Mouse (Mus musculus): ENCODE results near the gene Riox1. TPM values are rescaled to one million over a fixed set of nuclear protein-coding genes. Genes with fewer than 3 reads are reported as not detected.

Riox1 gene
- total and polyA plus RNA-seq, 2 experiments from 2014 or later, result 12.6 to 25.3 TPM

DNA sequence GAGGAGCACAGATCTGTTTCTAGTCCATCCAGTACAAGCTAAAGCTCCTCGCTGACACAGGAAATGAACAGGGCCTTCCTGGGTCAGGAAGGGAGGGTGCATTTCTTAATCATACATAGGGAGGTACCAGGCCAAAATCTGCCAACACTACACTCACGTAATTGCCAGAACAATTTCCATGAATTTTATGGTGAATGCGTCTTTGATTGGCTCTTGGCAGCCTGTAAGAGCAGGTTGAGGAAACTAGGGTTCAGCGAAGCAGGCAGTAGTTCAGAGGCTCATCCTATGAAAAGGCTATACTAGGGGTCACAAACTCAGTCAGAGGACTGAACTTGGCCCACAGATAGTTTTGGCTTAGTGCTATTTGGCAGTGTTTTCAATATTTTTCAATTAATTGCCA, 10.4 kb upstream of the Riox1 start:
- H3K9me3 ChIP-seq (ENCODE audit: low read length), result no peaks in the 10 kb centered on the region
- H3K36me3 ChIP-seq (ENCODE audit: insufficient read depth, low read length), result no peaks in the 10 kb centered on the region
- DNase-seq (ENCODE audit: low spot score) (no peak), ATAC-seq (ENCODE audit: low FRiP score) (no peak)
- H3K4me2 ChIP-seq (ENCODE audit: low read depth, low read length, poor library complexity, severe bottlenecking), result no peak overlapping the region
- 41% methylated on average over 4 of the region's 4 CpGs for WGBS
- no peak overlapping the region for H3K27ac ChIP-seq (ENCODE audit: low read depth, low read length)
- no peak for TF ChIP-seq CTCF (IDR thresholded peaks at IDR 0.05)
- no peaks in the 10 kb centered on the region for H3K27me3 ChIP-seq (ENCODE audit: insufficient read depth, low read length)
- H3K4me1 ChIP-seq (ENCODE audit: insufficient read depth, low read length), result no peaks in the 10 kb centered on the region
- H3K4me3 ChIP-seq (ENCODE audit: low read depth, low read length), result no peak overlapping the region
- H3K9ac ChIP-seq (replicated peaks; ENCODE audit: low read length, poor library complexity, severe bottlenecking), result no peak overlapping the region

DNA sequence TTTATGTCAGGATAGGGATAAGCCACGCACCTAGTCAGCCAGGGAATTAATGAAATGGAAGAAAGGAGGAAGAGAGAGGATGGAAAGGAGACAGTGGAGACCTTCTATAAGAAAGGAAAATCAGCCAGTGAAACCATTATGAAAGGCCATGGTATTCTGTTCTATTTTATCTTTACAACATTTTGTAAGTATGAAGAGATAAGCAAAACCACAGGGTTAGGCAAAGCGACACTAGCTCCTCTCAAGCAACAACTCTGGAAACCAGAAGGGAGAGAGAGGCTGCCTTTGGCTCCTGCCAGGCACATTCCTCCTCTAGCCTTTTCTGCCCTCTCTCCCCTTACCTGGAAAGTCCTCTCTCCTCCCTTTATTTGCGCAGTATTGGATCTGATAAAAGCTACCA, 8.5 kb upstream of the Riox1 start:
- no peak overlapping the region for H3K9ac ChIP-seq (replicated peaks; ENCODE audit: low read length, poor library complexity, severe bottlenecking)

DNA sequence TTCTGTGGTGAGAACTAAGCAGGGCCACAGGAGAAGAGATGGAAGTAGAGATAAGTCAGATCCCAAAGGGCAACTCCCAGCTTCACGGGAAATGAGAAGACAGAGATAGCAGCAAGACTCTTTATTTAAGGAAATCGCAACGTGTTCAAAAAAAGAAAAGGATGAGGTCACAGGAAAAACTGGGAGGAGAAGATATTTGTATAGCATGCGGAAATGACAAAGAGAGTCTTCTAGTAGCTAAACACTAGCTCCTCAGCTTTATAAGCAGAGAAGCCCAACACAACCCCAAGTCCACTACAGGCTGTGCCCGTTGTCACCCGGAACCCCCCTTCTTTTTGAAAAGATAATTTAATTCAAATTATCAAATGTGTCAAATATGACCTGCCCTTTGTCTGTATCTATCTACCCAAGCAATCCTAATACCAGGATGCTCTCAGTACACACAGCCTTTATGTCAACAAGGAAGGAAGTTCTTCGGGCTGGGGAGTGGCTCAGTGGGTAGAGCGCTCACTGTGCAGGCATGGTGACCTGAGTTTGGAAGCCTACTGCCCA, 3.1 kb upstream of the Riox1 start:
- no peak for DNase-seq (ENCODE audit: low spot score)

More for the DNA sequence above, 8.5 kb upstream of the Riox1 start:
- Histone ChIP-seq H3K27ac (ENCODE audit: low read depth, low read length) (no peak overlapping the region), H3K36me3 (ENCODE audit: insufficient read depth, low read length) (no peaks in the 10 kb centered on the region), H3K4me2 (ENCODE audit: low read depth, low read length, poor library complexity, severe bottlenecking) (no peak overlapping the region), H3K4me1 (ENCODE audit: insufficient read depth, low read length) (no peaks in the 10 kb centered on the region), H3K9me3 (ENCODE audit: low read length) (no peaks in the 10 kb centered on the region), H3K4me3 (ENCODE audit: low read depth, low read length) (no peak overlapping the region), H3K27me3 (ENCODE audit: insufficient read depth, low read length) (no peaks in the 10 kb centered on the region)
- WGBS, result 79% methylated on average over 3 of the region's 3 CpGs
- no peak for DNase-seq (ENCODE audit: low spot score)
- TF ChIP-seq CTCF (IDR thresholded peaks at IDR 0.05), result no peak
- no peak for ATAC-seq (ENCODE audit: low FRiP score)

DNA sequence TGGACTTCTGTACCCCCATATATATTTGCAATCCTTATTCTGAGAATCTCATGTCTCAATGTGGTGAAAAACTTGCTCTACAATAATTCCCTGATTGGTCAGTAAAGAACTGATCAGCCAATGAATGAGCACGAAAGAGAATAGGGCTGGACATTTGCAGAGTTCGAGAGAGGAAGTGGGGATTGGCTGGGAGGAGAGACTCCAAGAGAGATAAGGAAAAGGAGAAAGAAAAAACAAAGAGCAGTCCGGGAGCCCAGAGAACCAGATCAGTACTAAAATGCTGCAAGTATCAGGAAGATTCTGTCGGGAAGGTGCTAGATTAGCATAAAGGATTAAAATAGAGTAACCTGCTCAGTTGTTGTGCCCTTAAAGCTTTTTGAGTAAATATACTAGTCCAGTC, 1.4 kb upstream of the Riox1 start:
- H3K4me3 ChIP-seq (ENCODE audit: low read depth, low read length), result no peak overlapping the region
- DNase-seq (ENCODE audit: low spot score) (no peak), ATAC-seq (ENCODE audit: low FRiP score) (no peak)
- 88% methylated on average over 4 of the region's 4 CpGs for WGBS
- no peaks in the 10 kb centered on the region for H3K27me3 ChIP-seq (ENCODE audit: insufficient read depth, low read length)
- H3K9me3 ChIP-seq (ENCODE audit: low read length), result no peaks in the 10 kb centered on the region
- peaks cover 9% of the 10 kb centered on the region for H3K4me1 ChIP-seq (ENCODE audit: insufficient read depth, low read length)
- no peaks in the 10 kb centered on the region for H3K36me3 ChIP-seq (ENCODE audit: insufficient read depth, low read length)
- no peak for TF ChIP-seq CTCF (IDR thresholded peaks at IDR 0.05)
- H3K27ac ChIP-seq (ENCODE audit: low read depth, low read length), result no peak overlapping the region
- no peak overlapping the region for H3K9ac ChIP-seq (replicated peaks; ENCODE audit: low read length, poor library complexity, severe bottlenecking)
- no peak overlapping the region for H3K4me2 ChIP-seq (ENCODE audit: low read depth, low read length, poor library complexity, severe bottlenecking)

More for the DNA sequence above, 3.1 kb upstream of the Riox1 start:
- Histone ChIP-seq H3K4me2 (ENCODE audit: low read depth, low read length, poor library complexity, severe bottlenecking) (no peak overlapping the region), H3K4me3 (ENCODE audit: low read depth, low read length) (no peak overlapping the region), H3K9me3 (ENCODE audit: low read length) (no peaks in the 10 kb centered on the region), H3K27me3 (ENCODE audit: insufficient read depth, low read length) (no peaks in the 10 kb centered on the region), H3K9ac (replicated peaks; ENCODE audit: low read length, poor library complexity, severe bottlenecking) (no peak overlapping the region), H3K27ac (ENCODE audit: low read depth, low read length) (no peak overlapping the region), H3K36me3 (ENCODE audit: insufficient read depth, low read length) (no peaks in the 10 kb centered on the region), H3K4me1 (ENCODE audit: insufficient read depth, low read length) (peaks cover 9% of the 10 kb centered on the region)
- ATAC-seq (ENCODE audit: low FRiP score), result no peak
- no peak for TF ChIP-seq CTCF (IDR thresholded peaks at IDR 0.05)
- WGBS, result 89% methylated on average over 8 of the region's 8 CpGs

DNA sequence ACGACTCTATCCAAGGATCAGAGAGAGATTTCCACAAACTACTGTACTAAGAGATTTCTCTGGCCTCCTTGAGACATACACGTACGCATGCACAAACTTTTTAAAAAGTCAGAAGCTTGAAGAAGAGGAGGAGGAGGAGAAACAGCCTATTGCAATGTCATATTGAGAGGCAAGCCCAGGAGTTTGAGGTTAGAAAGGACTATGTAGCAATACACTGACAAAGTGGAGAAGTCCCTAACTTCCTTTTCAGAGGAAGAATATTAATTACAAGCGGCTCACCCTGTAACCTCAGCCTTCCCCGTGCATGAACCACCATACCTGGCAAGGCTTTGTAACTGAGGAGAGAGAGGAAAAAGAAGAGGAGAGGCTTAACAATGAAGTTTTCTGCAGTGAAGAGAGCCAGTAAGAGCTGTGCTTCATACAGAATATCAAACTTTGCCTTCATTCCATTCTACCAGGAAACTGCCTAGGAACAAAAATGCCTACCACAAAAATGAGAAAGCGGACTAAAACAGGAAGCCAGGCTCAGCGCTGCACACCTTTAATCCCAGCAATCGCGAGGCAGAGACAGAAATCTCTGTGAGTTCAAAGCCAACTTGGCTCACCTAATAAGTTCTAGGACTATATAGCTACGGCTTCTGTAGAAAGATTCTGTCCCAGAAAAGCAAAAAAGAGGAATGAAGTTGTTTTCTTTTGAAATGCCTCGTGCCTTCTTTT, 474 bp upstream of the Riox1 start:
- H3K27ac ChIP-seq (ENCODE audit: low read depth, low read length), result no peak overlapping the region
- H3K4me2 ChIP-seq (ENCODE audit: low read depth, low read length, poor library complexity, severe bottlenecking), result peak overlapping the region; percentile 87
- no peaks in the 10 kb centered on the region for H3K9me3 ChIP-seq (ENCODE audit: low read length)
- H3K9ac ChIP-seq (replicated peaks; ENCODE audit: low read length, poor library complexity, severe bottlenecking), result no peak overlapping the region
- no peaks in the 10 kb centered on the region for H3K36me3 ChIP-seq (ENCODE audit: insufficient read depth, low read length)
- no peaks in the 10 kb centered on the region for H3K27me3 ChIP-seq (ENCODE audit: insufficient read depth, low read length)
- 29% methylated on average over 11 of the region's 11 CpGs for WGBS
- DNase-seq (ENCODE audit: low spot score), result no peak
- peaks cover 9% of the 10 kb centered on the region for H3K4me1 ChIP-seq (ENCODE audit: insufficient read depth, low read length)
- TF ChIP-seq CTCF (IDR thresholded peaks at IDR 0.05), result no peak
- no peak for ATAC-seq (ENCODE audit: low FRiP score)
- peak overlapping the region; percentile 83 for H3K4me3 ChIP-seq (ENCODE audit: low read depth, low read length)

All from midbrain, postnatal 0 days (tissue).